Mouse (Mus musculus) hindbrain, embryonic 14.5 days (tissue): Measurements from ENCODE around the gene Stradb. TPM values are rescaled to one million over a fixed set of nuclear protein-coding genes. Genes with fewer than 3 reads are reported as not detected.

Experiments used
- ATAC-seq: fragments of 200-750 bp; cut with Nextera tagmentation; 2 replicates; pipeline ENCODE4 v1.8.0; 2017; ENCODE audit warnings: moderate number of reproducible peaks, mild to moderate bottlenecking, moderate TSS enrichment, moderate library complexity; ENCODE audit not compliant: low FRiP score
- DNase-seq: peaks from one replicate; pipeline ENCODE4 v3.0.0-alpha.2; 2015; ENCODE audit warnings: low spot score
- H3K27ac ChIP-seq: fragments of 300-500 bp; sonication (generic); 2 replicates; pipeline ENCODE4 v1.5.1; 2014; ENCODE audit warnings: mild to moderate bottlenecking, moderate library complexity
- H3K27me3 ChIP-seq: fragments of 300-500 bp; sonication (generic); 2 replicates; pipeline ENCODE4 v1.6.1; 2014; ENCODE audit warnings: mild to moderate bottlenecking, low read length, mixed read lengths; ENCODE audit not compliant: control insufficient read depth, insufficient read depth
- H3K36me3 ChIP-seq: fragments of 300-500 bp; sonication (generic); replicated peaks from 2 replicates; pipeline ENCODE4 v1.6.1; 2014; ENCODE audit not compliant: control insufficient read depth, insufficient read depth
- H3K4me1 ChIP-seq: fragments of 300-500 bp; sonication (generic); replicated peaks from 2 replicates; pipeline ENCODE4 v1.6.1; 2014; ENCODE audit warnings: antibody characterized with exemption, low read length, mixed read lengths; ENCODE audit not compliant: control insufficient read depth, insufficient read depth
- H3K4me2 ChIP-seq: fragments of 300-500 bp; sonication (generic); replicated peaks from 2 replicates; pipeline ENCODE4 v1.6.1; 2014; ENCODE audit warnings: mild to moderate bottlenecking, moderate library complexity
- H3K4me3 ChIP-seq: fragments of 300-500 bp; sonication (generic); replicated peaks from 2 replicates; pipeline ENCODE4 v1.5.1; 2014; ENCODE audit warnings: mild to moderate bottlenecking, low read length
- H3K9ac ChIP-seq: fragments of 300-500 bp; sonication (generic); 2 replicates; pipeline ENCODE4 v1.6.1; 2014
- H3K9me3 ChIP-seq: fragments of 300-500 bp; sonication (generic); 2 replicates; pipeline ENCODE4 v1.6.1; 2016; ENCODE audit warnings: low read length; ENCODE audit not compliant: control insufficient read depth
- WGBS: fragments of 180-500 bp; shearing (Covaris S2); extraction: QIAGEN DNeasy Blood & Tissue Kit; methylation state at CpG from one replicate; pipeline ENCODE4 v1.1.7; 2014; 5-methylcytosine and 5-hydroxymethylcytosine counted together
- polyA plus RNA-seq: library from polyadenylated mRNA; unstranded; fragments of >200 nt; fragmentation: Nextera tagmentation; extraction: Ambion mirVana; gene quantifications from 2 replicates; pipeline ENCODE4 v1.2.1, GENCODE M21; 2014

Gene Stradb
- 103 and 111 TPM in 2 replicates for polyA plus RNA-seq

GRCm38 (mm10) chr1:58973366-58974221 lies at the start of gene Stradb, which contains the start of gene Trak2:
Gene Stradb (plus strand): TSS chr1:58973522.
Gene Trak2 (minus strand): TSS chr1:58973430.
- H3K4me1 ChIP-seq, result peaks cover 36% of the 10 kb centered on the region
- ATAC-seq, result peak; percentile 98

GRCm38 (mm10) chr1:58926664-58927063 lies 46.7 kb upstream of the Stradb start:
- Histone ChIP-seq H3K4me3 (no peak overlapping the region), H3K27ac (no peak overlapping the region), H3K9ac (no peak overlapping the region), H3K4me2 (no peak overlapping the region), H3K36me3 (peaks cover 30% of the 10 kb centered on the region), H3K9me3 (0 out of 2 replicates have a peak, but pooled peaks cover 4% of the 10 kb centered on the region), H3K27me3 (no peaks in the 10 kb centered on the region), H3K4me1 (no peaks in the 10 kb centered on the region)
- ATAC-seq (no peak), DNase-seq (no peak)
- 96% methylated on average over 5 of the region's 5 CpGs for WGBS

More at GRCm38 (mm10) chr1:58973366-58974221, at the start of gene Stradb, which contains the start of gene Trak2:
- peak within 1 kb of the TSS; percentile 61 for H3K4me2 ChIP-seq
- peak within 1 kb of the TSS; percentile 80 for H3K27ac ChIP-seq
- H3K4me3 ChIP-seq, result peak within 1 kb of the TSS; percentile 70
- peak; percentile 96 for DNase-seq
- H3K9me3 ChIP-seq, result no peaks in the 10 kb centered on the region
- WGBS, result under 1% methylated on average over 67 of the region's 69 CpGs
- peaks cover 12% of the 10 kb centered on the region for H3K36me3 ChIP-seq
- no peaks in the 10 kb centered on the region for H3K27me3 ChIP-seq
- H3K9ac ChIP-seq, result peak within 1 kb of the TSS; percentile 82

GRCm38 (mm10) chr1:58936746-58937605 lies 36.3 kb upstream of the Stradb start:
- H3K9me3 ChIP-seq, result no peaks in the 10 kb centered on the region
- WGBS, result 95% methylated on average over 10 of the region's 10 CpGs
- DNase-seq (no peak), ATAC-seq (no peak)
- H3K27ac ChIP-seq, result no peak overlapping the region
- no peak overlapping the region for H3K4me3 ChIP-seq
- no peaks in the 10 kb centered on the region for H3K27me3 ChIP-seq
- no peak overlapping the region for H3K4me2 ChIP-seq
- no peak overlapping the region for H3K9ac ChIP-seq
- no peaks in the 10 kb centered on the region for H3K4me1 ChIP-seq
- H3K36me3 ChIP-seq, result peaks cover 10% of the 10 kb centered on the region

GRCm38 (mm10) chr1:58937606-58938099 lies 35.7 kb upstream of the Stradb start:
- H3K9ac ChIP-seq, result no peak overlapping the region
- WGBS, result 90% methylated on average over 9 of the region's 9 CpGs
- no peak overlapping the region for H3K4me3 ChIP-seq
- peaks cover 10% of the 10 kb centered on the region for H3K36me3 ChIP-seq
- H3K4me2 ChIP-seq, result no peak overlapping the region
- no peak overlapping the region for H3K27ac ChIP-seq
- ATAC-seq, result no peak
- H3K9me3 ChIP-seq, result no peaks in the 10 kb centered on the region
- no peaks in the 10 kb centered on the region for H3K4me1 ChIP-seq
- H3K27me3 ChIP-seq, result no peaks in the 10 kb centered on the region
- no peak for DNase-seq

- ATAC-seq (no peak), DNase-seq (no peak)
- WGBS, result 98% methylated on average over 2 of the region's 2 CpGs
- Histone ChIP-seq H3K27me3 (no peaks in the 10 kb centered on the region), H3K9ac (no peak overlapping the region), H3K4me1 (no peaks in the 10 kb centered on the region), H3K27ac (no peak overlapping the region), H3K4me3 (no peak overlapping the region), H3K36me3 (peaks cover 19% of the 10 kb centered on the region), H3K4me2 (no peak overlapping the region), H3K9me3 (no peaks in the 10 kb centered on the region)
These were observed 27.8 kb upstream of the Stradb start for GRCm38 (mm10) chr1:58945523-58945922.

GRCm38 (mm10) chr1:58945960-58946670 lies 27.2 kb upstream of the Stradb start:
- Histone ChIP-seq H3K4me2 (no peak overlapping the region), H3K4me1 (no peaks in the 10 kb centered on the region), H3K9ac (no peak overlapping the region), H3K9me3 (no peaks in the 10 kb centered on the region), H3K27me3 (no peaks in the 10 kb centered on the region), H3K27ac (no peak overlapping the region), H3K36me3 (peaks cover 19% of the 10 kb centered on the region), H3K4me3 (no peak overlapping the region)
- 95% methylated on average over 7 of the region's 7 CpGs for WGBS
- ATAC-seq, result no peak
- DNase-seq, result no peak

GRCm38 (mm10) chr1:58946718-58947117 lies 26.6 kb upstream of the Stradb start:
- Histone ChIP-seq H3K4me1 (no peaks in the 10 kb centered on the region), H3K36me3 (peaks cover 19% of the 10 kb centered on the region), H3K9me3 (no peaks in the 10 kb centered on the region), H3K4me3 (no peak overlapping the region), H3K27ac (no peak overlapping the region), H3K4me2 (no peak overlapping the region), H3K27me3 (no peaks in the 10 kb centered on the region), H3K9ac (no peak overlapping the region)
- DNase-seq, result no peak
- ATAC-seq, result no peak
- WGBS, result 93% methylated on average over 9 of the region's 9 CpGs

GRCm38 (mm10) chr1:58949561-58950106 lies 23.7 kb upstream of the Stradb start:
- no peaks in the 10 kb centered on the region for H3K9me3 ChIP-seq
- H3K9ac ChIP-seq, result no peak overlapping the region
- H3K27ac ChIP-seq, result no peak overlapping the region
- peaks cover 17% of the 10 kb centered on the region for H3K36me3 ChIP-seq
- DNase-seq (no peak), ATAC-seq (no peak)
- 88% methylated on average over 6 of the region's 6 CpGs for WGBS
- no peaks in the 10 kb centered on the region for H3K4me1 ChIP-seq
- no peak overlapping the region for H3K4me3 ChIP-seq
- H3K4me2 ChIP-seq, result no peak overlapping the region
- H3K27me3 ChIP-seq, result no peaks in the 10 kb centered on the region
